Mouse (Mus musculus): ENCODE measurements around the gene Stac2. TPM values are rescaled to one million over a fixed set of nuclear protein-coding genes. Genes with fewer than 3 reads are reported as not detected.

Stac2 gene
- polyA plus RNA-seq, 1 experiment from 2014 or later, result 0.34 TPM

DNA sequence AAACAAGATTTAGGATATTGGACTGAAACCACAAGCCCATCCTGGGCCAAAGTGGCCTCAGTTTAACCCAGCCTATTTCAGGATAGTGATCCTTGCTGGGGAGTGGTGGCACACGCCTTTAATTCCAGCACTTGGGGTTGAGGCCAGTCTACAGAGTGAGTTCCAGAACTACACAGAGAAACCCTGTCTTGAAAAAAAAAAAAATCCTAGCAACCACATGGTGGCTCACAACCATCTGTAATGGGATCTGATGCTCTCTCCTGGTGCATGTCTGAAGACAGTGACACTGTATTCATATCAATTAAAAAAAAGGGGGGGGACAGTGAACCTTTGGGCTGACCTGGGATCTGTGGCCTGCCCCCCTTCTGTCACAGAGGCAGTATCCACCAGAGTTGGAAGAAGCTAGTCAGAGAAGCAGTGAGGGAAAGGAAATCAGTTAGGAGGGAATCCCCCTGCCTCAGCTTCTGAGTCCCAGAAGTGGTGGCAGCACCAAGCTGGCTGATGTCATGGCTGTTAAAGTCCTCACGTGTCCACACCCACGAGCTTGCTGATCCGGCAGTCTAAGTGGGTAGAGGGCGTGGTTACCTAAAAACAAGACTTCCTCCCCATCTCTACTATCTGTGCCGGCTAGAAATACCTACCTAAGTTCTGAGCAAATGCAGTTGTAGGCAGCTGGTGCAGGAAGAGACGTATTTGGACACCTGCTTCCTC, 54.2 kb downstream of the Stac2 start:
- WGBS, result 58% methylated on average over 7 of the region's 7 CpGs
- Histone ChIP-seq H3K4me3 (no peak overlapping the region), H3K27me3 (ENCODE audit: insufficient read depth, poor library complexity, severe bottlenecking) (peaks cover 93% of the 10 kb centered on the region), H3K36me3 (no peaks in the 10 kb centered on the region), H3K9me3 (no peaks in the 10 kb centered on the region), H3K4me1 (peaks cover 52% of the 10 kb centered on the region), H3K27ac (no peak overlapping the region)
- DNase-seq (ENCODE audit: low spot score), result no peak

- Histone ChIP-seq H3K27ac (no peak overlapping the region), H3K36me3 (no peaks in the 10 kb centered on the region), H3K4me3 (no peak overlapping the region), H3K27me3 (ENCODE audit: insufficient read depth, poor library complexity, severe bottlenecking) (peaks cover 84% of the 10 kb centered on the region), H3K4me1 (peaks cover 45% of the 10 kb centered on the region), H3K9me3 (no peaks in the 10 kb centered on the region)
- 74% methylated on average over 11 of the region's 11 CpGs for WGBS
- DNase-seq (ENCODE audit: low spot score), result no peak
Observed at GRCm38 (mm10) chr11:97998074-97998793, 55.0 kb downstream of the Stac2 start.

- H3K4me3 ChIP-seq, result no peak overlapping the region
- H3K4me1 ChIP-seq, result peaks cover 38% of the 10 kb centered on the region
- H3K9me3 ChIP-seq, result no peaks in the 10 kb centered on the region
- no peak for DNase-seq (ENCODE audit: low spot score)
- H3K27me3 ChIP-seq (ENCODE audit: insufficient read depth, poor library complexity, severe bottlenecking), result peaks cover 77% of the 10 kb centered on the region
- WGBS, result 72% methylated on average over 8 of the region's 8 CpGs
- no peaks in the 10 kb centered on the region for H3K36me3 ChIP-seq
- no peak overlapping the region for H3K27ac ChIP-seq
Observed at GRCm38 (mm10) chr11:97997387-97997960, 55.8 kb downstream of the Stac2 start.

GRCm38 (mm10) chr11:97996691-97997090, 56.6 kb downstream of the Stac2 start:
- 66% methylated on average over 1 of the region's 1 CpGs for WGBS
- Histone ChIP-seq H3K4me1 (peaks cover 30% of the 10 kb centered on the region), H3K4me3 (no peak overlapping the region), H3K27me3 (ENCODE audit: insufficient read depth, poor library complexity, severe bottlenecking) (peaks cover 77% of the 10 kb centered on the region), H3K36me3 (no peaks in the 10 kb centered on the region), H3K27ac (no peak overlapping the region), H3K9me3 (no peaks in the 10 kb centered on the region)
- no peak for DNase-seq (ENCODE audit: low spot score)

DNA sequence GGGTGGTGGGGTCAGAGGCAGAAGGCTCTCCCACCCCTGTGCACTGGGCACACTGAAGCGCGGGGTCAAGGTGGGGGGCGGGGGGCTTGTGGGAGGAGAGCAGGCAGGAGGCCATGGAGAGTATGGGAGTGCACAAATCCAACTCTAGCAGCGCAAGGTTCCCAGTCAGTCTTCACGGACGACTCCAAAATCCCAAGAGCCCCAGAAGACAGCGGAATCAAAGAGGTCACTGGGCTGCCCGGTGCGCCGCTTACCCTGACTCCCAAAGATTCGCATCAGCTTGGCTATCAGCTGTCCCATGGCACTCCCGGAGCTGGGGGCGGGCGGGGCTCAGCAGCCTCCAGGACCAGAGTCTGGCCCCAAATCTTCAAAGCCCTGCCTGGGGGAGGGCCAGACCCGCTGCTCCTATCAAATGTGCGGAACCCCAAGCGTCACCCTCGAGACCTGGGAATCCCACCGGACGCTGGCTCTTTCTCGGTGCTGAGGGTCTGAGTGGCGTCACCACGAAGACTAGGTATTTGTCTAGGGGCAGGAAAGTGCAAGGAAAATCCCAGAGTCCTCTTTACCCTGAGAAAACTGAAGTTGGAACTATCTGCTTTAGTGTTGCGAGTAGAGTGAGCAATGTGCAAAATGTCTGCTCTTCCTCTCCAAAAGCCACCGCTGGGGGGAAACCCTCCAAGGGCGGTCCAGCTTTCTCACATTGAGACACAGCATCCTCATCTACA, 57.5 kb downstream of the Stac2 start, which contains the start of gene Arl5c:
Gene Arl5c, minus strand, starts transcription at position 618 of the 725 bp plus-strand sequence.
- Histone ChIP-seq H3K4me1 (peaks cover 26% of the 10 kb centered on the region), H3K4me3 (peak within 1 kb of the TSS; percentile 66), H3K27me3 (ENCODE audit: insufficient read depth, poor library complexity, severe bottlenecking) (peaks cover 69% of the 10 kb centered on the region), H3K27ac (0 out of 2 replicates have a peak within 1 kb of the TSS, but pooled peaks have one; percentile 52), H3K36me3 (no peaks in the 10 kb centered on the region), H3K9me3 (no peaks in the 10 kb centered on the region)
- WGBS, result 1% methylated on average over 26 of the region's 26 CpGs
- no peak for DNase-seq (ENCODE audit: low spot score)

GRCm38 (mm10) chr11:97994539-97995100, 58.6 kb downstream of the Stac2 start:
- peak; percentile 87 for DNase-seq (ENCODE audit: low spot score)
- no peak overlapping the region for H3K27ac ChIP-seq
- no peaks in the 10 kb centered on the region for H3K36me3 ChIP-seq
- H3K9me3 ChIP-seq, result no peaks in the 10 kb centered on the region
- H3K4me1 ChIP-seq, result peaks cover 29% of the 10 kb centered on the region
- H3K27me3 ChIP-seq (ENCODE audit: insufficient read depth, poor library complexity, severe bottlenecking), result peaks cover 66% of the 10 kb centered on the region
- WGBS, result 2% methylated on average over 13 of the region's 13 CpGs
- peak overlapping the region; percentile 66 for H3K4me3 ChIP-seq

- H3K27me3 ChIP-seq (ENCODE audit: insufficient read depth, poor library complexity, severe bottlenecking), result peaks cover 54% of the 10 kb centered on the region
- WGBS, result under 1% methylated on average over 26 of the region's 26 CpGs
Observed at GRCm38 (mm10) chr11:97988530-97989096, 64.6 kb downstream of the Stac2 start.

GRCm38 (mm10) chr11:97987551-97988526, 65.4 kb downstream of the Stac2 start:
- H3K4me1 ChIP-seq, result peaks cover 33% of the 10 kb centered on the region
- under 1% methylated on average over 42 of the region's 42 CpGs for WGBS
- peaks cover 62% of the 10 kb centered on the region for H3K27me3 ChIP-seq (ENCODE audit: insufficient read depth, poor library complexity, severe bottlenecking)
- H3K27ac ChIP-seq, result peak overlapping the region; percentile 90
- H3K9me3 ChIP-seq, result no peaks in the 10 kb centered on the region
- no peaks in the 10 kb centered on the region for H3K36me3 ChIP-seq
- H3K4me3 ChIP-seq, result peak overlapping the region; percentile 94
- peak; percentile 97 for DNase-seq (ENCODE audit: low spot score)

More at GRCm38 (mm10) chr11:97988530-97989096, 64.6 kb downstream of the Stac2 start:
- Histone ChIP-seq H3K36me3 (no peaks in the 10 kb centered on the region), H3K4me3 (peak overlapping the region; percentile 94), H3K9me3 (no peaks in the 10 kb centered on the region), H3K27ac (peak overlapping the region; percentile 90), H3K4me1 (peaks cover 33% of the 10 kb centered on the region)
- peak; percentile 95 for DNase-seq (ENCODE audit: low spot score)

GRCm38 (mm10) chr11:97986738-97987465, 66.4 kb downstream of the Stac2 start:
- Histone ChIP-seq H3K4me1 (peaks cover 33% of the 10 kb centered on the region), H3K27me3 (ENCODE audit: insufficient read depth, poor library complexity, severe bottlenecking) (peaks cover 58% of the 10 kb centered on the region), H3K9me3 (no peaks in the 10 kb centered on the region), H3K27ac (peak overlapping the region; percentile 69; the same call in 1 of the 2 replicates), H3K4me3 (peak overlapping the region; percentile 94), H3K36me3 (no peaks in the 10 kb centered on the region)
- DNase-seq (ENCODE audit: low spot score), result no peak
- 26% methylated on average over 17 of the region's 17 CpGs for WGBS

Measured in heart, embryonic 10.5 days (tissue).